Mouse (Mus musculus) bone marrow macrophage, adult 2 months (primary cell): ENCODE measurements around the gene Srl.

ENCODE experiments used
- CTCF ChIP-seq: IDR thresholded peaks from 2 replicates; pipeline ENCODE4 v1.5.1; 2012; ENCODE audit warnings: low read depth, mild to moderate bottlenecking, low read length, moderate library complexity
- POLR2A ChIP-seq: IDR thresholded peaks from 2 replicates; pipeline ENCODE4 v1.6.1; 2012; ENCODE audit warnings: mild to moderate bottlenecking, low read depth, low read length, borderline replicate concordance

DNA sequence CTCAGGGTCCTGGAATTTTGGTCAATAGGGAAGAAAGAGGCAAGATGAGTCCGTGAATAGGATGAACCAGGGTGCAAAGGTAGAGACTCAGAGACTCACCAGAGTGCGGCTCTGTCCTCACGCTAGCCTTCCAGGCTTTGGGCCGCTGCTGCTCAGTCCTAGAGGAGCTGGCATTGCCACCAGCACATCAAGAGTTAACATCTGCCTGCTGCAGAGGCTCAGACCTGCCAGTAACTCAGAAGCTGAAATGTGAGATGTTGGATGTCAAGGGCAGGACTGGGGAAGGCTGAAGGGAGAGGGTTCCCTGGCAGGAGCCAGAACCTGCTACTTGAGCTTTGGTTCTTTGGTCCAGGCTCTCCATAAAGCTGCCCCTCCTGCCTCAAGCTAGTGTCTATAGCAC, 29.1 kb upstream of the Srl start:
- TF ChIP-seq POLR2A (no peak), CTCF (no peak)
